Mouse (Mus musculus): Measurements from ENCODE around the gene Nhsl2. TPM values are rescaled to one million over a fixed set of nuclear protein-coding genes. Genes with fewer than 3 reads are reported as not detected.
A peak's percentile ranks its signal among the peaks of the same experiment; 100 is the strongest.

Nhsl2 gene
- total and polyA plus RNA-seq, 2 experiments from 2014 or later = 4.0 to 15.8 TPM

GRCm38 (mm10) chrX:101878546-101878945 lies 29.4 kb downstream of the Nhsl2 start:
- Histone ChIP-seq H3K4me2 (ENCODE audit: low read depth) (no peak overlapping the region), H3K4me1 (ENCODE audit: insufficient read depth) (no peaks in the 10 kb centered on the region), H3K9ac (no peak overlapping the region), H3K4me3 (ENCODE audit: low read depth, low read length) (no peak overlapping the region), H3K9me3 (ENCODE audit: low read length) (no peaks in the 10 kb centered on the region), H3K36me3 (ENCODE audit: insufficient read depth) (no peaks in the 10 kb centered on the region), H3K27me3 (ENCODE audit: insufficient read depth, low read length) (no peaks in the 10 kb centered on the region), H3K27ac (ENCODE audit: low read depth, low read length) (no peak overlapping the region)
- DNase-seq (no peak), ATAC-seq (no peak)
- no peak for TF ChIP-seq CTCF (IDR thresholded peaks at IDR 0.05; ENCODE audit: low read depth)
- WGBS = 71% methylated on average over 4 of the region's 4 CpGs

DNA sequence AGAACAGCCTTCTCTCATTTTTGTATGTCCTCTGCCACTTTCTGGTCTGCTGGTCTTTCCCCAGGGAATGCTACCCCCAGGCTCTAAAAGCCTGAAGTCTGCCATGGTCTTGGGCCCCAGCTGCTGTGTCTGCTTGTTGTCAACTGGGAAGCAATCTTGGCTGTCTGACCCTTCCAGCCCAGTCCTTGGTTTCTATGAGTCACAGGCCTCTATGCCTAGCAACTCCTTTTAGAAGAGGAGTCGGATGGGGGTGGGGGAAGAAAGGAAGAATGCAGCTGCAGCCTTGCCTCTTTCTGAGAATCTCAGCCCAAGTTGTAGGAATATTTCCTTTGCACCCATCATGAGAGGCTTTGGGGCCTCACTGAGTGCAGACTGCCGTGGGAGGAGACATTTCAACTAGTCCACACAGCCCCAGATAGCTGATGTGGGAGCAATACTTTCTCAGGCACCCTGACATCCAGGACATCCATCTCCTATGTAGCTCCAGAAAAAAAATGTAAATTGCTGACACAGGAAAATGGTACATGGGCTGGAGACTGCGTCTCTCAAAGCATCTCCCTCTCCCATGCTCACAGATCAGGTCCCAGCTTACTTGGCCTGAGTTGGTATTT lies 33.1 kb downstream of the Nhsl2 start:
- ATAC-seq (no peak), DNase-seq (no peak)
- H3K4me1 ChIP-seq (ENCODE audit: insufficient read depth) = no peaks in the 10 kb centered on the region
- H3K27ac ChIP-seq (ENCODE audit: low read depth, low read length) = no peak overlapping the region
- no peak overlapping the region for H3K9ac ChIP-seq
- WGBS = 65% methylated on average over 3 of the region's 3 CpGs
- no peak overlapping the region for H3K4me3 ChIP-seq (ENCODE audit: low read depth, low read length)
- H3K4me2 ChIP-seq (ENCODE audit: low read depth) = no peak overlapping the region
- no peaks in the 10 kb centered on the region for H3K27me3 ChIP-seq (ENCODE audit: insufficient read depth, low read length)
- H3K9me3 ChIP-seq (ENCODE audit: low read length) = no peaks in the 10 kb centered on the region
- H3K36me3 ChIP-seq (ENCODE audit: insufficient read depth) = no peaks in the 10 kb centered on the region
- TF ChIP-seq CTCF (IDR thresholded peaks at IDR 0.05; ENCODE audit: low read depth) = no peak

GRCm38 (mm10) chrX:101889384-101889783 lies 40.2 kb downstream of the Nhsl2 start:
- Histone ChIP-seq H3K4me3 (ENCODE audit: low read depth, low read length) (no peak overlapping the region), H3K9me3 (ENCODE audit: low read length) (no peaks in the 10 kb centered on the region), H3K9ac (no peak overlapping the region), H3K27me3 (ENCODE audit: insufficient read depth, low read length) (no peaks in the 10 kb centered on the region), H3K4me2 (ENCODE audit: low read depth) (no peak overlapping the region), H3K4me1 (ENCODE audit: insufficient read depth) (no peaks in the 10 kb centered on the region), H3K27ac (ENCODE audit: low read depth, low read length) (no peak overlapping the region), H3K36me3 (ENCODE audit: insufficient read depth) (no peaks in the 10 kb centered on the region)
- DNase-seq (no peak), ATAC-seq (no peak)
- WGBS = 62% methylated on average over 4 of the region's 4 CpGs
- no peak for TF ChIP-seq CTCF (IDR thresholded peaks at IDR 0.05; ENCODE audit: low read depth)

DNA sequence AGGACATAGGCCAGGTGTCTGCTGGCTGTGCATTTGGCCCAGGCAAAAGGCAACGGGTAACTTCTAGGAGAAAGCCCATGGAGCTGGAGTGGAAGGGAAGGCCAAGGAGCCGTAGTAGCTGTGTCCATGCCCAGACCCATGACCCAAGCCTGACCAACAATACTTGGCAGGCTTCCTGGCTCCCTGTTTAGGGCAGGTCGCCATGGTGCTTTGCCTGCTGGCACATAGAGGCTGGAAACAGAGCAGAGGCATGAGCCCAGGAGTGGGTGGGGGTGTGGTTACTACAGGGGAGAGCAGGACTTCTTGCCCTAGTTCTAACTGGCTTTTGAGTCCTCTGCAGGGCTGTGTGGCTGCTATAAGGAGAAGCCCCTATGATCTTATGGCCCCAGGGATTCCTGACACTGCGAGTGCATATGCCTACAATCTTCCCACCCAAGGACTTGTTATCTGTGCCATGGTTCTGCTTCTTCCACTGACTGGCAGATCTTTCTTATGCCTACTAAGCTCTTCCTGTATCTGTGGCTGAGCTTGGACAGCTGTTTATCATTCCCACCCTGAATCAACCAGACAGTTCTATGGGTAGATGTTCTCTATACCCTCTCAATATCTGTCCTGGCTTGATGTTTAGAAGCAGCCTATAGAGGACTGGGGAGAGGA lies 40.8 kb downstream of the Nhsl2 start:
- ATAC-seq (no peak), DNase-seq (no peak)
- H3K27me3 ChIP-seq (ENCODE audit: insufficient read depth, low read length) = no peaks in the 10 kb centered on the region
- no peaks in the 10 kb centered on the region for H3K36me3 ChIP-seq (ENCODE audit: insufficient read depth)
- no peak overlapping the region for H3K4me3 ChIP-seq (ENCODE audit: low read depth, low read length)
- no peak overlapping the region for H3K4me2 ChIP-seq (ENCODE audit: low read depth)
- H3K9me3 ChIP-seq (ENCODE audit: low read length) = no peaks in the 10 kb centered on the region
- no peaks in the 10 kb centered on the region for H3K4me1 ChIP-seq (ENCODE audit: insufficient read depth)
- no peak overlapping the region for H3K9ac ChIP-seq
- H3K27ac ChIP-seq (ENCODE audit: low read depth, low read length) = no peak overlapping the region
- WGBS = 82% methylated on average over 4 of the region's 4 CpGs
- TF ChIP-seq CTCF (IDR thresholded peaks at IDR 0.05; ENCODE audit: low read depth) = no peak

- Histone ChIP-seq H3K9ac (no peak overlapping the region), H3K27me3 (ENCODE audit: insufficient read depth, low read length) (no peaks in the 10 kb centered on the region), H3K36me3 (ENCODE audit: insufficient read depth) (no peaks in the 10 kb centered on the region), H3K4me2 (ENCODE audit: low read depth) (no peak overlapping the region), H3K9me3 (ENCODE audit: low read length) (no peaks in the 10 kb centered on the region), H3K4me3 (ENCODE audit: low read depth, low read length) (no peak overlapping the region), H3K4me1 (ENCODE audit: insufficient read depth) (no peaks in the 10 kb centered on the region), H3K27ac (ENCODE audit: low read depth, low read length) (no peak overlapping the region)
- no peak for TF ChIP-seq CTCF (IDR thresholded peaks at IDR 0.05; ENCODE audit: low read depth)
- WGBS = 81% methylated on average over 7 of the region's 7 CpGs
- DNase-seq = no peak
- no peak for ATAC-seq
Observed at GRCm38 (mm10) chrX:101893796-101894195, 44.6 kb downstream of the Nhsl2 start.

GRCm38 (mm10) chrX:101898341-101898740 lies 49.2 kb downstream of the Nhsl2 start:
- peak; percentile 39 for DNase-seq
- no peak for TF ChIP-seq CTCF (IDR thresholded peaks at IDR 0.05; ENCODE audit: low read depth)
- Histone ChIP-seq H3K4me2 (ENCODE audit: low read depth) (no peak overlapping the region), H3K27ac (ENCODE audit: low read depth, low read length) (no peak overlapping the region), H3K4me1 (ENCODE audit: insufficient read depth) (no peaks in the 10 kb centered on the region), H3K4me3 (ENCODE audit: low read depth, low read length) (no peak overlapping the region), H3K9ac (no peak overlapping the region), H3K36me3 (ENCODE audit: insufficient read depth) (no peaks in the 10 kb centered on the region), H3K27me3 (ENCODE audit: insufficient read depth, low read length) (no peaks in the 10 kb centered on the region), H3K9me3 (ENCODE audit: low read length) (no peaks in the 10 kb centered on the region)
- ATAC-seq = peak; percentile 62
- WGBS = 40% methylated on average over 4 of the region's 4 CpGs

- no peak overlapping the region for H3K9ac ChIP-seq
- 74% methylated on average over 7 of the region's 7 CpGs for WGBS
Observed at GRCm38 (mm10) chrX:101901806-101902490, 52.8 kb downstream of the Nhsl2 start.

More at GRCm38 (mm10) chrX:101901806-101902490, 52.8 kb downstream of the Nhsl2 start:
- Histone ChIP-seq H3K9me3 (ENCODE audit: low read length) (no peaks in the 10 kb centered on the region), H3K4me2 (ENCODE audit: low read depth) (no peak overlapping the region), H3K4me3 (ENCODE audit: low read depth, low read length) (no peak overlapping the region), H3K27me3 (ENCODE audit: insufficient read depth, low read length) (no peaks in the 10 kb centered on the region), H3K4me1 (ENCODE audit: insufficient read depth) (no peaks in the 10 kb centered on the region), H3K36me3 (ENCODE audit: insufficient read depth) (no peaks in the 10 kb centered on the region), H3K27ac (ENCODE audit: low read depth, low read length) (no peak overlapping the region)
- no peak for TF ChIP-seq CTCF (IDR thresholded peaks at IDR 0.05; ENCODE audit: low read depth)
- ATAC-seq (no peak), DNase-seq (no peak)
